ENCODE assay signal across 8 mouse cellular contexts in genomic region chr2:34826460-34827231, GRCm38 (mm10). TPM values are rescaled to one million over a fixed set of nuclear protein-coding genes. Genes with fewer than 3 reads are reported as not detected.
DNase-seq lines count a peak whose midpoint lies in the region; ATAC-seq and TF ChIP-seq lines count a peak whose summit lies in the region.

No protein-coding gene starts in this region.

- H3K36me3 ChIP-seq in forebrain, embryonic 13.5 days (ENCODE audit: poor library complexity, severe bottlenecking): peaks cover 11% of the 10 kb centered on the region
- no peaks in the 10 kb centered on the region for H3K36me3 ChIP-seq in limb, embryonic 11.5 days (ENCODE audit: control insufficient read depth, insufficient read depth, low read length)
- H3K36me3 ChIP-seq in neural tube, embryonic 12.5 days: peaks cover 9% of the 10 kb centered on the region

- peaks cover 6% of the 10 kb centered on the region; the same call in 1 of the 2 replicates for H3K9me3 ChIP-seq in forebrain, embryonic 13.5 days (replicated peaks)
- no peaks in the 10 kb centered on the region for H3K9me3 ChIP-seq in limb, embryonic 11.5 days (ENCODE audit: control insufficient read depth, low read length)
- 0 out of 2 replicates have a peak, but pooled peaks cover 5% of the 10 kb centered on the region for H3K9me3 ChIP-seq in neural tube, embryonic 12.5 days

- 36% methylated on average over 20 of the region's 21 CpGs for WGBS in forebrain, embryonic 13.5 days
- WGBS in limb, embryonic 11.5 days: 35% methylated on average over 20 of the region's 21 CpGs
- WGBS in neural tube, embryonic 12.5 days: 36% methylated on average over 20 of the region's 21 CpGs

- no peak for TF ChIP-seq CTCF in gastrocnemius, adult 2 months (IDR thresholded peaks at IDR 0.05)

- peaks cover 17% of the 10 kb centered on the region for H3K27me3 ChIP-seq in forebrain, embryonic 13.5 days
- no peaks in the 10 kb centered on the region for H3K27me3 ChIP-seq in limb, embryonic 11.5 days (ENCODE audit: control insufficient read depth, insufficient read depth, low read length)
- H3K27me3 ChIP-seq in neural tube, embryonic 12.5 days (replicated peaks): no peaks in the 10 kb centered on the region

- peaks cover 23% of the 10 kb centered on the region for H3K4me1 ChIP-seq in forebrain, embryonic 13.5 days
- peaks cover 4% of the 10 kb centered on the region; the same call in 1 of the 2 replicates for H3K4me1 ChIP-seq in limb, embryonic 11.5 days (ENCODE audit: control insufficient read depth, insufficient read depth, low read length)
- peaks cover 19% of the 10 kb centered on the region for H3K4me1 ChIP-seq in neural tube, embryonic 12.5 days

- ATAC-seq in forebrain, embryonic 13.5 days: peak; percentile 44; the same call in 1 of the 2 replicates
- ATAC-seq in limb, embryonic 11.5 days (ENCODE audit: insufficient number of reproducible peaks, low FRiP score, low TSS enrichment, low read depth): no peak
- ATAC-seq in neural tube, embryonic 12.5 days (ENCODE audit: low FRiP score, low read depth): no peak

- peak overlapping the region; percentile 96 for H3K9ac ChIP-seq in forebrain, embryonic 13.5 days
- H3K9ac ChIP-seq in limb, embryonic 11.5 days (ENCODE audit: low read length): peak overlapping the region; percentile 72
- peak overlapping the region; percentile 96 for H3K9ac ChIP-seq in neural tube, embryonic 12.5 days

- peak overlapping the region; percentile 91 for H3K27ac ChIP-seq in gastrocnemius, adult 2 months
- no peak overlapping the region; the same call in 1 of the 2 replicates for H3K27ac ChIP-seq in forebrain, embryonic 13.5 days
- H3K27ac ChIP-seq in limb, embryonic 11.5 days (replicated peaks; ENCODE audit: low read depth, low read length): no peak overlapping the region
- peak overlapping the region; percentile 4; the same call in 1 of the 2 replicates for H3K27ac ChIP-seq in neural tube, embryonic 12.5 days

- H3K4me3 ChIP-seq in gastrocnemius, adult 2 months: peak overlapping the region; percentile 87
- H3K4me3 ChIP-seq in forebrain, embryonic 13.5 days: peak overlapping the region; percentile 98
- H3K4me3 ChIP-seq in limb, embryonic 11.5 days (ENCODE audit: low read depth, low read length): peak overlapping the region; percentile 70
- H3K4me3 ChIP-seq in neural tube, embryonic 12.5 days: peak overlapping the region; percentile 97

- H3K4me2 ChIP-seq in forebrain, embryonic 13.5 days: peak overlapping the region; percentile 76
- H3K4me2 ChIP-seq in limb, embryonic 11.5 days (ENCODE audit: low read depth, severe bottlenecking): peak overlapping the region; percentile 81
- H3K4me2 ChIP-seq in neural tube, embryonic 12.5 days (replicated peaks): peak overlapping the region; percentile 80

- no peak for DNase-seq in gastrocnemius, adult 2 months
- DNase-seq in gastrocnemius, postnatal 10 days: no peak
- DNase-seq in ES-CJ7 (ENCODE audit: low read depth, low spot score): peak; percentile 25
- DNase-seq in limb, embryonic 11.5 days (ENCODE audit: low spot score): peak; percentile 38
- DNase-seq in ovary, adult 18-20 months (ENCODE audit: low spot score): no peak
- DNase-seq in right cerebral cortex, postnatal 36 days (ENCODE audit: low spot score in 2 of 2): no peak

- intact Hi-C loops in gastrocnemius, adult 2 months (cut with DNase I): loop anchor here (2.0 kb wide), 1 partner anchor 44 kb away; no protein-coding TSS in a partner anchor

RNA-seq across cellular contexts. Expression of gene Fbxw2, which starts 0.5 kb away (rescaled TPM):
- 10 to 100 TPM; 52.5 to 53.2 TPM for total RNA-seq in gastrocnemius, adult 2 months (2021)
- 10 to 100 TPM; 46.6 to 48.1 TPM for total RNA-seq in gastrocnemius, postnatal 10 days (2021)
- 86.8 and 103 TPM in 2 replicates for polyA plus RNA-seq in forebrain, embryonic 13.5 days (2015; fragmentation: Nextera tagmentation; extraction: Ambion mirVana)
- polyA plus RNA-seq in limb, embryonic 11.5 days (2014; fragmentation: Nextera tagmentation; extraction: Ambion mirVana): 67.1 and 74.3 TPM in 2 replicates
- 72.1 and 79.0 TPM in 2 replicates for polyA plus RNA-seq in neural tube, embryonic 12.5 days (2016; fragmentation: Nextera tagmentation; extraction: Ambion mirVana)

RNA-seq across cellular contexts. Expression of gene Gm34653, which starts 6.2 kb away (rescaled TPM):
- total RNA-seq in gastrocnemius, adult 2 months (2021): under 1 TPM; 0.18 to 0.39 TPM
- not detected for total RNA-seq in gastrocnemius, postnatal 10 days (2021)
- 0.10 TPM in 1 of 2 replicates, not detected in the other for polyA plus RNA-seq in forebrain, embryonic 13.5 days (2015; fragmentation: Nextera tagmentation; extraction: Ambion mirVana)
- polyA plus RNA-seq in limb, embryonic 11.5 days (2014; fragmentation: Nextera tagmentation; extraction: Ambion mirVana): not detected in 2 replicates
- polyA plus RNA-seq in neural tube, embryonic 12.5 days (2016; fragmentation: Nextera tagmentation; extraction: Ambion mirVana): 0.11 TPM in 1 of 2 replicates, not detected in the other

RNA-seq across cellular contexts. Expression of gene Rabepk, which starts 26.9 kb away (rescaled TPM):
- total RNA-seq in gastrocnemius, adult 2 months (2021): 1 to 10 TPM; 7.9 to 8.3 TPM
- 1 to 10 TPM; 8.8 to 10.0 TPM for total RNA-seq in gastrocnemius, postnatal 10 days (2021)
- 27.2 and 29.8 TPM in 2 replicates for polyA plus RNA-seq in forebrain, embryonic 13.5 days (2015; fragmentation: Nextera tagmentation; extraction: Ambion mirVana)
- 34.9 and 40.5 TPM in 2 replicates for polyA plus RNA-seq in limb, embryonic 11.5 days (2014; fragmentation: Nextera tagmentation; extraction: Ambion mirVana)
- polyA plus RNA-seq in neural tube, embryonic 12.5 days (2016; fragmentation: Nextera tagmentation; extraction: Ambion mirVana): 20.4 and 25.0 TPM in 2 replicates

RNA-seq across cellular contexts. Expression of gene Cutal, which starts 47.5 kb away (rescaled TPM):
- under 1 TPM; 0.17 to 0.69 TPM for total RNA-seq in gastrocnemius, adult 2 months (2021)
- under 1 TPM in 1 of 2 experiments, not detected in 1; 0.45 TPM for total RNA-seq in gastrocnemius, postnatal 10 days (2021)
- polyA plus RNA-seq in forebrain, embryonic 13.5 days (2015; fragmentation: Nextera tagmentation; extraction: Ambion mirVana): 0.08 TPM in 1 of 2 replicates, not detected in the other
- polyA plus RNA-seq in limb, embryonic 11.5 days (2014; fragmentation: Nextera tagmentation; extraction: Ambion mirVana): not detected in 2 replicates
- not detected in 2 replicates for polyA plus RNA-seq in neural tube, embryonic 12.5 days (2016; fragmentation: Nextera tagmentation; extraction: Ambion mirVana)

RNA-seq across cellular contexts. Expression of gene Psmd5, which starts 48.1 kb away (rescaled TPM):
- total RNA-seq in gastrocnemius, adult 2 months (2021): 10 to 100 TPM; 12.6 to 14.7 TPM
- total RNA-seq in gastrocnemius, postnatal 10 days (2021): 10 to 100 TPM; 15.4 to 22.4 TPM
- polyA plus RNA-seq in forebrain, embryonic 13.5 days (2015; fragmentation: Nextera tagmentation; extraction: Ambion mirVana): 101 and 109 TPM in 2 replicates
- polyA plus RNA-seq in limb, embryonic 11.5 days (2014; fragmentation: Nextera tagmentation; extraction: Ambion mirVana): 112 and 128 TPM in 2 replicates
- polyA plus RNA-seq in neural tube, embryonic 12.5 days (2016; fragmentation: Nextera tagmentation; extraction: Ambion mirVana): 94.5 and 94.9 TPM in 2 replicates

Comparison
In these comparisons a context has a peak if more than half of its experiments do, and no peak if none do; other contexts are left out.
1. DNase-seq: peak in ES-CJ7 (single experiment) and limb, embryonic 11.5 days (single experiment); none in gastrocnemius, adult 2 months (single experiment), gastrocnemius, postnatal 10 days (single experiment), ovary, adult 18-20 months (single experiment) and right cerebral cortex, postnatal 36 days (0 of 2).
2. H3K27ac ChIP-seq: peak in gastrocnemius, adult 2 months (single experiment) and neural tube, embryonic 12.5 days (single experiment); none in forebrain, embryonic 13.5 days (single experiment) and limb, embryonic 11.5 days (single experiment).
3. Peak in every context shown above with its lines, with median percentiles within 50 percentile points of each other: H3K4me3 ChIP-seq, H3K4me2 ChIP-seq and H3K9ac ChIP-seq.